Mouse (Mus musculus): Measurements from ENCODE around the gene Rad9b.
"Not testable (repeated sequence)": the region's sequence is repeated elsewhere in the genome, so short reads cannot be mapped to it uniquely, and the experiment has no call there.

Gene Rad9b

DNA sequence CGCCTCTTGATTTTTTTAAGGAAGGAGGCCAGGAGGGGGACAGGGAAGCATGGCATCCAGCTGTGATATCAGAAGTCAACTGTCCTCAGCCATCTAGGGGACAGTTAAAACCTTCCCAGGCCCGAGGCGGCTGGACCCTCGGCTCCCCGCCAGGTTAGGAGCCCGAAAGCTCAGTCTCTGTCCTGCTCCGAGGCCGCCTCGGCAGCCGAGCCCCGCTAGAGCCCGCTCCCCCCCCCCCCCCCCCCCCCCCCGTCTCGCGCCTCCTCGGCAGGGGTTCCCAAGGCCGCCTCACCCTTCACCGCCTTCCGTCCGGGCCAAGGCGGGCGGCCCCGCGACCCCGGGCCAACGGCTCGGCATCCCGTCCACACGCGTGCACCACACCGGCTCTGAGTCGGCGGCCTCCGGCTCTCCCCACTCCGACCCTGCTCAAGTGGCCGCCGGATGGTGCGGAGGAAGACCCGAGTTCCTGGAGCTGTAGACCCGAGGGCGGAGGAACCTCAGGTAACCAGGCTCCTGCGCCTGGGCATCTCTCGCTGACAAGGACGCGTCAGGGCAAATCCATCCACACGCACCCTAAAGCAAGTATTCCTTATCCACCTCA is 17.7 kb upstream of the Rad9b start, which contains the start of gene Gpn3:
Gene Gpn3 (plus strand): TSS at position 286 of the 601 bp plus-strand sequence.
- peak; percentile 16 for DNase-seq (ENCODE audit: low spot score)

- DNase-seq (ENCODE audit: low spot score), result no peak
Measured at GRCm38 (mm10) chr5:122354492-122355067, 547 bp upstream of the Rad9b start.

DNA sequence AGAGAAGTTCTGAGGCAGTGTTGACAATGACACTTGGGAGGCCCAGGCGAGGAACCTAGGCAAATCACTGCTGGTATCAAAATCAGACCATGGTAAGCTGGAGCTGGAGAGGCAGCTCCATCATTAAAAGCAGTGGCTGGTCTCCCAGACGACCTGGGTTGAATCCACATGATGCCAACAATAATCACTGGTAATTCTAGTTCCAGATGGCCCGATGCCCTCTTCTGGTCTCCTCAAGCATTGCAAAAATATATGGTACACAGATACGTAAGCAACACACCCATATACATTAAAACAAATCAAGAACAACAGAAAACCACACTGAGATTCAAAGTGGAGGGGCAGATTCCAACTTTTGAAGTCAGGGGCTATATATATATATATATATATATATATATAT is 8.3 kb downstream of the Rad9b start:
- DNase-seq (ENCODE audit: low spot score), result no peak

GRCm38 (mm10) chr5:122344260-122344659 is 9.8 kb downstream of the Rad9b start:
- peak; percentile 35 for DNase-seq (ENCODE audit: low spot score)

- no peak for DNase-seq (ENCODE audit: low spot score)
Measured at GRCm38 (mm10) chr5:122343768-122344167, 10.3 kb downstream of the Rad9b start.

DNA sequence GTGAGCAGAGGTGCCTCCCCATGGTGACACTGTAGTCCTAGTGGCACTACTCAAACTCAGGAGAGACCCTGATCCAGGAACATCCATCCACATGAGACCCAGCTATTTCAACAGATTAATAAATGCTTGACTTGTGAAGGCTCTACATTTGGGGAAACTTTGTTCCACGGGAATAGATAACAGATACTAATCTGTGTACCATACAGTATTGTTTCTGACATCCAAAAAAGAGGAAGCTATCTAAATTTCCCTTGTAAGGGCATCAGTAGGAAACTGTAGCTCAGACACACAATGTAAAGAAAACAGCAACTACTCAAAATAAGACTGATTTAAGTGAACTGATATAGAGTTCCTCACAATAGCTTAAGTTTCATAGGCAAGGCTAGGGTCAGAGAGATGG is 11.2 kb downstream of the Rad9b start:
- DNase-seq (ENCODE audit: low spot score), result no peak

- DNase-seq (ENCODE audit: low spot score), result no peak
Measured at GRCm38 (mm10) chr5:122336554-122337294, 17.3 kb downstream of the Rad9b start.

DNA sequence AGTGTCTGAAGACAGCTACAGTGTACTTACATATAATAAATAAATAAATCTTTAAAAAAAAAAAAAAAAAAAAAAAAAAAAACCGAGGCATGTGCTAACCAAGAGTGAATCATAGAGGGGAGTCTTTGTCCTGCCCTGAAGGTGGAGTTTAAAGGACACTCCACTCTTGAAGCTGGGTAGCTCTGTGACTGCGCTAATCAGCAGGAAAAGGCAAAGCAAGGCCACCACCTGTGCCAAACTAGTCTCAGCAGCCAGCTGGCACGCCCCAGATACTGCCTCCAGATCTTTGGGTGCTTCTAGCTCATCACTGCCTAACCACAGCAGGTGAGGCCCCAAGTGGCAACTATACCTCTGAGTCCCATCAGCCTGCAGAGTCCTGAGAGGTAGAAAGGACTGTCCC is 19.4 kb downstream of the Rad9b start:
- DNase-seq (ENCODE audit: low spot score), result no peak

DNA sequence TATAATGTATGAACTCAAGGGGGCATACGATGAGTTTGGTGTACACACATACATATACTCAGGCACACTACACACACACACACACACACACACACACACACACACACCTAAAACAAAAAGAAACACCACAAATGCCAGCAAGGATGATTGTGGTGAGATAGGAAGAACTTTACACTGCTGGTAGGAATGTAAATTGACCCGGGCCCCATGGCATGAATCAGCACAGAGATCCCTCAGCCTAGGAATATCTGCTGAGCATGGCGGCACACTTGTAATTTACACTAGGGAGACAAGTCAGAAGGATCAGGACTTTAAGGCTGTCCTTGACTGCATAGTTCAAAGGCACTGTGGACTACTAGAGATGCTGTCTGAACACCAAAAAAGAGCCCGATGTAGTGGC is 23.8 kb downstream of the Rad9b start:
- DNase-seq (ENCODE audit: low spot score), result no peak

- DNase-seq (ENCODE audit: low spot score), result no peak
Measured at GRCm38 (mm10) chr5:122327283-122327682, 26.8 kb downstream of the Rad9b start.

DNA sequence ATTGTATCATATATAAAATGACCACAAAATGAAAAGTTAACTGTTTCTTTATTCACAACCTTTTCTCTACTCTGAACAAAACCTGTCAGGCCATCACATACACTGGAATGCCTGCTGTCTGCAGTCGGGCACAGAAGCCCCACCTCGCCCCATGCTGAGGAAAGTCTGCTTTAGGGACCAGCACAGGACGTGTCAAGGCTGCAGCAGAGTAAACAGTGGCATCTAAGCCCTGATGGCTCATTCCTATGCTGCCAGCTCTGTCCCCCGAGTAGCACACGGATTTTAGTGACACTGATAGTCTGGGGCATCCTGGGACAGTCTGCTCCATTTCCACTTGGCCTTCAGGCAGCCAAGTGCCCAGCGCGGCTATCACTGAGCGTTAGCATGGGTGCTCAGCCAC is 28.6 kb downstream of the Rad9b start:
- DNase-seq (ENCODE audit: low spot score), result no peak

DNA sequence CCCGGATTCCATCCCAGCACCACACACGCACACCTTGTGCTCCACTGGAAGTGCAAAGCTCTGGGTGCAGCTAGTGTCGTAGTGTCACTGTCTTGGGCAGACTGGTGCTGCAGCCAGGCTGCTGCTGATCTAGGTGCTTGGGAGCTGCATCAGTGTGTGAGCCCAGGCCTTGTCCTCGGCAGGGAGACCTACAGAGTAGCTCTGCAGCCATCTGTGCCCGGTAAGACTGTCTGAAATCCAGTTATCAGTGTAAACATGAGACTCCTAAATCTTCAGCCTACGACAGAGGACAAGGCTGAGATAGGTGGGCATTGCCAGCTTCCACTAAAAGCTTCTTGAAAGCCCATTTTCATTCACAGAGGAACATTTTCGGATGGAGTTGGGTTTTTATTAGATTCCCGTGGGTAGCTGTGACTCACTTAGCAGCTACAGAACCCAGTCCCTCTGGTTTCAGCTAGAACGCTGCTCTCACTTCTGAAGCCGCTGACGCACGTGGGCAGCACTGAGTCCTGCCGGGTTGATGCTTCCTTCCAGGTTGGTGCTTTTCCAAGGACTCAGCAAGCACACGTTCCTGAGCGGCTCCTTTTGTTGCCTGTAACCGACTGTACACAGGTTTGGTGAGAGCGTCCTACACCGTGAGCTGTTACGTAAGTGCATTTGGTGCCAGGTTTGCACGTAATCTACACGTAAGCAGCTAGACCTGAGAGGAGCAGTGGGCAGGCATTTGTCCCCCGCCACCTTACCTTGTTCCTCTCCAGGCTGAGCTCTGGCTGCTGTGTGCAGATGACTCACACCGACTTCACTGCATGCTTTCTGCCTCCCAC is 29.2 kb downstream of the Rad9b start:
- no peak for DNase-seq (ENCODE audit: low spot score)

DNA sequence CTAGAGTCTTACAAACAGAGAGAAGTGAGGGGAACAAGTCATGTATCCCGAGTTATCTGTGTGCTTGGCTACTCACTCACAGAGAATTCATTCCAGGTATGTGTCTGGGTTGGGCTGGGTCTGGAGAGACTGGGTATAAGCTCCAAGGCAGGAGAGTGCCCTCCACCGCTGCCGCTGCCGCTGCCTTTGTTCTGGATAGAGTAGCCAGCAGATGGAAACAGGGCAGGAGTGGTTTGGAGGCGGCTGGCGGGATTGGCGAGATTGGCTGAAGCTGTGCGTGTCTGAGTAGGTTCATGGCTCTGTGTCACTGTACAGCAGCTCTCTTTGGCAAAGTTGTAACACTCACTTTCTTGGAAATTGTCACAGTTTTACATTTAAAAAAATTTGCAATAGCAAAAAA is 30.5 kb downstream of the Rad9b start:
- no peak for DNase-seq (ENCODE audit: low spot score)

DNA sequence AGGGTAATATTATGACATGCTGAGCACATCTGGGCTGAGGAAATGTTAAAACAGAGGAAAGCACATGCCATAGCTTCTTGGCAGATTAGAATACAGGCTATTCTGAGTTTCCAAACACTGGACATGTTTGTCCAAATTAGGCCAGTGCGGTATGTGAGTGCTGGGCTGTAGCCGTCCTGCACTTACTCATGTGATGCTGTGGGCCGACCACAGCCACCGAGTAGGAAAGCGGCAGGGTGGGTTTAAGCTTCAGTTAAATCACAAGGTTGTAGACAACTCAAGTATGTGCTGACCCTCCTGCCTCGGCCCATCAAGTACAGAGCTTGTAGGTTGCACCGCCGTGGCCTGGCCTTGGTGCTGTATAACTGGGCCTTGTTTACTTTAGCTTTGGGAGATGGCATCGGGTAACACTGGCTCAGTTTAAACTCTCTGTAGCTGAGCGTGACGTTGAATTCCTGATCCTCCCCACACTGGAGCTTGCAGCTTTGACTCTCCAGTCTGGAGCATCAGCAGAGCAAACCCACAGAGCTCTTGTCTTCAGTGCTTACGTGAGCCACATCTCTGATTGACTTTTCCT is 33.7 kb downstream of the Rad9b start:
- no peak for DNase-seq (ENCODE audit: low spot score)

DNA sequence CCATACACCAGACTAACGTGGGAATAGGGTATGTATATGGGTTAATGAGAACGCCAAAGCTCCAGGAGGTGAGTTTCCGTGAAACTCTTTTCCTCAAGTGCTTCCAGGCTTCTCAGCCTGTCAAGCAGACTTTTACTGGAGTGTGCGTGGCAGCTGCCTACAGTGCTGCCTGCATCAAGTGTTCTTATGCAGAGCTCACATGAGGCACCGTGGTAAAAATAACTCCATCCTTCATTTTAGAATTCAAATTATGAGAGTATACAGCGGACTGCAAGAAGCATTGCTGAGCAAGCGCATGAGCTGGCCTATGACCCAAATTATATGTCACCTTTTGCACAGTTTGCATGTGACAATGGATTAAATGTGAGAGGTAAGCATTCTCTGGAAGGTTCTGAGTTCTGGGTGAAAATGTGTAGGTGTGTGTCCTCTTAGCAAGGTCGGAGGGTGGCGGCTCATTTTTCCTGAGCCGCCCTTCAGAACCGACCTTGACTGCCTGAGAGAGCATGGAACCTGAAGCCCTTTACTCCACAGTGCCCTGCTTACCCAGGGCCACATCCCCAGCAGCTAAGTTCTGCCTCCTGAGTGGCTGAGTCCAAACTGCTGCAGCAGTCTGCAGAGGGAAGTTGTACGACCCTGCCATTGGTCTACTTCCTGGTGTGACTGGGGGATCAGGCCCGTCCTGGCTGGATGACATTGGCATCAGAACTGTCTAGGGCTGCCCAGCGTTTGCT is 34.4 kb downstream of the Rad9b start:
- DNase-seq (ENCODE audit: low spot score), result no peak

DNA sequence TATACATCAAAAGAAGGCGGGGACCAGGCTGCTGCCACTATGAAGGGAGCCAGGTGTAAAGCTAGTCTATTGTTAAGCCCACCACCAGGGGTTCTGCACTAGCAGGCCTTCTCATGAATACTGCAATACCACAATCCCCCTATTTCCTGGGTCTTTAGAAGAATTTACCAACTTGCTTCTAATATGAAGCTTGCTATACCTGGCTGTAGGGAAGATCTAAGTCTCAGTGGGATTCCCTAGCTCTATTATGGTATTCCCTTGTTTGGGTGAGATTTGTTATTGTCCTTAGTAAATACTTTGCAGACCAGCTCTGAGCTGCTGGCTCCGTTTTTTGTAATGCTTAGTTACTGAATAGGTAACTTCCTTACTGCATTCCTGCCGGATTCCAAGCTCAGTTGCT is 35.1 kb downstream of the Rad9b start:
- not testable (repeated sequence) for DNase-seq (ENCODE audit: low spot score)

GRCm38 (mm10) chr5:122318100-122318499 is 35.9 kb downstream of the Rad9b start:
- no peak for DNase-seq (ENCODE audit: low spot score)

GRCm38 (mm10) chr5:122317329-122318045 is 36.5 kb downstream of the Rad9b start:
- no peak for DNase-seq (ENCODE audit: low spot score)

DNA sequence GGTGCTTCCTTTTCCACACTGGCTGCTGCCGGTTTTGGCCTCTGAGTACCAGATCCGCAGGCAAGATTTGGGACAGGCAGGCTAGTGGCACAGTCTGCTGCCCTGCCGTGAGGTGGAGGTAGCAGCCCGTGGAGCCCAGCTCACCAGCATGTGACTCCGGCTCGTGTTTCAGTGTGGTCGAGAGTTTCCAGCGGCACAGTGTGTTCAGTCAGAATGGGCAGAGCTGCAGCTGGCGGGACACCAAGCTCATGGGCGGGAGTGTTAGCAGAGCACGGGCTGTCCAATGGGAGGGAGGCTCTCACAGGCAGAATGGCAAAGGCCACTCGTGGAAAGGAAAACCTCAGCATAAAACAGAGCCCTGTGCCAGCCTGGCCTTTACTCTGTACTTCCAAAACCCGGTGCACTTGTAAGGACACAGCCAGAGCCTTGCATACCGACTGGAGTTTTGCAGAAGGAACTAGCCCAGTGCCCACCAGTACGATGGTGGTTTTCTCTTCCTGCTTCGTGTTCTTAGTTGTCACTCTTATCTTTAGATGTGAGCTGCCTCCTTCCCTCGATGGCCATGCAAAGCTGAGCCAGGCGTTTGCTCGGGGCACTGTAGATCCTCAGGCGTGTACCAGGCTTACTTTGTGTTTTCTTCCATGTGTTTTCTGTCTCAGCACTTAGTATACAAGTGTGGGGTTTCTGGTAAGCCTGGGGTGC is 38.9 kb downstream of the Rad9b start:
- peak; percentile 41 for DNase-seq (ENCODE audit: low spot score)
